Mouse (Mus musculus) lung, postnatal 0 days (tissue): ENCODE measurements around the gene Csad. TPM values are rescaled to one million over a fixed set of nuclear protein-coding genes. Genes with fewer than 3 reads are reported as not detected.

Source experiments
- ATAC-seq: fragments of 200-750 bp; cut with Nextera tagmentation; 2 replicates; pipeline ENCODE4 v1.8.0; 2017; ENCODE audit warnings: moderate library complexity
- DNase-seq: peaks from one replicate; pipeline ENCODE4 v3.0.0-alpha.2; 2016; ENCODE audit warnings: low spot score
- H3K27ac ChIP-seq: fragments of 300-500 bp; sonication (generic); 2 replicates; pipeline ENCODE4 v1.5.1; 2014; ENCODE audit warnings: antibody characterized with exemption, mild to moderate bottlenecking, low read length, mixed read lengths
- H3K27me3 ChIP-seq: fragments of 300-500 bp; sonication (generic); replicated peaks from 2 replicates; pipeline ENCODE4 v1.6.1; 2014; ENCODE audit warnings: low read length, mixed read lengths; ENCODE audit not compliant: insufficient read depth
- H3K36me3 ChIP-seq: fragments of 300-500 bp; sonication (generic); 2 replicates; pipeline ENCODE4 v1.6.1; 2014; ENCODE audit warnings: low read length, mixed read lengths; ENCODE audit not compliant: insufficient read depth
- H3K4me1 ChIP-seq: fragments of 300-500 bp; sonication (generic); 2 replicates; pipeline ENCODE4 v1.6.1; 2014; ENCODE audit warnings: antibody characterized with exemption, low read depth, low read length, mixed read lengths; ENCODE audit not compliant: insufficient read depth
- H3K4me2 ChIP-seq: fragments of 300-500 bp; sonication (generic); replicated peaks from 2 replicates; pipeline ENCODE4 v1.6.1; 2014; ENCODE audit warnings: low read depth, mild to moderate bottlenecking, low read length, moderate library complexity, mixed read lengths
- H3K4me3 ChIP-seq: fragments of 300-500 bp; sonication (generic); 2 replicates; pipeline ENCODE4 v1.5.1; 2014; ENCODE audit warnings: low read depth, low read length
- H3K9ac ChIP-seq: fragments of 300-500 bp; sonication (generic); replicated peaks from 2 replicates; pipeline ENCODE4 v1.6.1; 2014; ENCODE audit warnings: low read depth, mild to moderate bottlenecking
- H3K9me3 ChIP-seq: fragments of 300-500 bp; sonication (generic); 2 replicates; pipeline ENCODE4 v1.6.1; 2016; ENCODE audit warnings: low read length, mixed read lengths
- CTCF ChIP-seq: IDR thresholded peaks from 2 replicates; pipeline ENCODE4 v1.5.1; 2016; ENCODE audit warnings: antibody characterized with exemption, mild to moderate bottlenecking
- EP300 ChIP-seq: IDR thresholded peaks from 2 replicates; pipeline ENCODE4 v1.6.1; 2016; ENCODE audit warnings: antibody characterized with exemption, mild to moderate bottlenecking, control low read depth
- WGBS: fragments of 180-500 bp; shearing (Covaris S2); extraction: QIAGEN DNeasy Blood & Tissue Kit; methylation state at CpG from one replicate; pipeline ENCODE4 v1.1.7; 2014; 5-methylcytosine and 5-hydroxymethylcytosine counted together
- polyA plus RNA-seq: library from polyadenylated mRNA; unstranded; fragments of >200 nt; fragmentation: Nextera tagmentation; extraction: Ambion mirVana; gene quantifications from 2 replicates; pipeline ENCODE4 v1.2.1, GENCODE M21; 2015

Csad gene
- polyA plus RNA-seq, 1 experiment from 2014 or later: 71.0 TPM

GRCm38 (mm10) chr15:102188883-102189282 lies 15.6 kb downstream of the Csad start:
- Histone ChIP-seq H3K36me3 (no peaks in the 10 kb centered on the region; the same call in 1 of the 2 replicates), H3K9me3 (no peaks in the 10 kb centered on the region), H3K4me2 (no peak overlapping the region), H3K4me3 (no peak overlapping the region), H3K27me3 (no peaks in the 10 kb centered on the region), H3K27ac (peak overlapping the region; percentile 26; the same call in 1 of the 2 replicates), H3K9ac (no peak overlapping the region), H3K4me1 (no peaks in the 10 kb centered on the region)
- ATAC-seq (no peak), DNase-seq (no peak)
- WGBS: 49% methylated on average over 6 of the region's 6 CpGs
- TF ChIP-seq EP300 (no peak), CTCF (no peak)

- TF ChIP-seq EP300 (peak; percentile 41; the same call in 1 of the 2 replicates), CTCF (no peak)
- no peaks in the 10 kb centered on the region for H3K9me3 ChIP-seq
- H3K4me3 ChIP-seq: no peak overlapping the region
- 71% methylated on average over 10 of the region's 10 CpGs for WGBS
- no peaks in the 10 kb centered on the region for H3K4me1 ChIP-seq
- ATAC-seq (peak; percentile 89), DNase-seq (peak; percentile 83)
- no peak overlapping the region for H3K9ac ChIP-seq
- H3K27ac ChIP-seq: peak overlapping the region; percentile 62
- no peak overlapping the region for H3K4me2 ChIP-seq
- H3K36me3 ChIP-seq: no peaks in the 10 kb centered on the region; the same call in 1 of the 2 replicates
- no peaks in the 10 kb centered on the region for H3K27me3 ChIP-seq
These were observed 16.4 kb downstream of the Csad start for GRCm38 (mm10) chr15:102188096-102188495.

- no peaks in the 10 kb centered on the region for H3K4me1 ChIP-seq
- no peak overlapping the region for H3K9ac ChIP-seq
- no peak overlapping the region for H3K4me2 ChIP-seq
- no peaks in the 10 kb centered on the region; the same call in 1 of the 2 replicates for H3K36me3 ChIP-seq
- DNase-seq (no peak), ATAC-seq (no peak)
- TF ChIP-seq CTCF (no peak), EP300 (no peak)
- no peaks in the 10 kb centered on the region for H3K27me3 ChIP-seq
- no peak overlapping the region for H3K4me3 ChIP-seq
- 75% methylated on average over 11 of the region's 11 CpGs for WGBS
- no peak overlapping the region for H3K27ac ChIP-seq
- H3K9me3 ChIP-seq: no peaks in the 10 kb centered on the region
These were observed 18.3 kb downstream of the Csad start for GRCm38 (mm10) chr15:102186239-102186638.

- H3K27me3 ChIP-seq: no peaks in the 10 kb centered on the region
- ATAC-seq (no peak), DNase-seq (no peak)
- H3K27ac ChIP-seq: no peak overlapping the region
- no peak overlapping the region for H3K4me2 ChIP-seq
- no peaks in the 10 kb centered on the region for H3K9me3 ChIP-seq
- no peaks in the 10 kb centered on the region for H3K4me1 ChIP-seq
- WGBS: 76% methylated on average over 3 of the region's 3 CpGs
- no peak overlapping the region for H3K4me3 ChIP-seq
- TF ChIP-seq EP300 (no peak), CTCF (no peak)
- no peaks in the 10 kb centered on the region; the same call in 1 of the 2 replicates for H3K36me3 ChIP-seq
- no peak overlapping the region for H3K9ac ChIP-seq
These were observed 21.4 kb downstream of the Csad start for GRCm38 (mm10) chr15:102183076-102183475.

GRCm38 (mm10) chr15:102179924-102180323 lies 24.6 kb downstream of the Csad start:
- no peak overlapping the region for H3K9ac ChIP-seq
- no peak for TF ChIP-seq CTCF
- TF ChIP-seq EP300: no peak
- no peak for ATAC-seq
- 86% methylated on average over 14 of the region's 14 CpGs for WGBS
- H3K4me3 ChIP-seq: no peak overlapping the region
- H3K4me1 ChIP-seq: no peaks in the 10 kb centered on the region
- no peak for DNase-seq
- H3K36me3 ChIP-seq: no peaks in the 10 kb centered on the region; the same call in 1 of the 2 replicates
- no peak overlapping the region for H3K4me2 ChIP-seq
- H3K27ac ChIP-seq: no peak overlapping the region
- H3K9me3 ChIP-seq: no peaks in the 10 kb centered on the region
- no peaks in the 10 kb centered on the region for H3K27me3 ChIP-seq

- DNase-seq: no peak
- Histone ChIP-seq H3K4me2 (no peak overlapping the region), H3K36me3 (no peaks in the 10 kb centered on the region), H3K27me3 (no peaks in the 10 kb centered on the region), H3K4me1 (no peaks in the 10 kb centered on the region), H3K27ac (no peak overlapping the region), H3K9me3 (no peaks in the 10 kb centered on the region), H3K4me3 (no peak overlapping the region), H3K9ac (no peak overlapping the region)
- WGBS: 83% methylated on average over 9 of the region's 9 CpGs
- TF ChIP-seq CTCF (no peak), EP300 (no peak)
- ATAC-seq: no peak
These were observed 25.4 kb downstream of the Csad start for GRCm38 (mm10) chr15:102179106-102179505.

GRCm38 (mm10) chr15:102178279-102178678 lies 26.2 kb downstream of the Csad start:
- Histone ChIP-seq H3K4me2 (no peak overlapping the region), H3K27me3 (no peaks in the 10 kb centered on the region), H3K4me1 (no peaks in the 10 kb centered on the region), H3K4me3 (no peak overlapping the region), H3K9me3 (no peaks in the 10 kb centered on the region), H3K36me3 (no peaks in the 10 kb centered on the region), H3K27ac (no peak overlapping the region), H3K9ac (no peak overlapping the region)
- DNase-seq (peak; percentile 60), ATAC-seq (peak; percentile 47)
- TF ChIP-seq EP300 (no peak), CTCF (peak; percentile 96)
- WGBS: 18% methylated on average over 6 of the region's 6 CpGs
